Mouse (Mus musculus) splenic B cell, adult 2 months (primary cell): ENCODE data around the gene Mre11a.
"Not testable (repeated sequence)": the region's sequence is repeated elsewhere in the genome, so short reads cannot be mapped to it uniquely, and the experiment has no call there.

Experiments used
- DNase-seq: peaks from one replicate; pipeline ENCODE4 v3.0.0-alpha.2; 2011; ENCODE audit warnings: low read depth, low spot score
- H3K27me3 ChIP-seq: 2 replicates; pipeline ENCODE4 v1.6.1; 2012; ENCODE audit warnings: mild to moderate bottlenecking, low read length, moderate library complexity, mixed read lengths; ENCODE audit not compliant: control insufficient read depth, poor library complexity, insufficient read depth, severe bottlenecking
- H3K36me3 ChIP-seq: 2 replicates; pipeline ENCODE4 v1.6.1; 2012; ENCODE audit warnings: mild to moderate bottlenecking, low read length, moderate library complexity, mixed read lengths; ENCODE audit not compliant: control insufficient read depth, poor library complexity, insufficient read depth, severe bottlenecking

Mre11a gene

DNA sequence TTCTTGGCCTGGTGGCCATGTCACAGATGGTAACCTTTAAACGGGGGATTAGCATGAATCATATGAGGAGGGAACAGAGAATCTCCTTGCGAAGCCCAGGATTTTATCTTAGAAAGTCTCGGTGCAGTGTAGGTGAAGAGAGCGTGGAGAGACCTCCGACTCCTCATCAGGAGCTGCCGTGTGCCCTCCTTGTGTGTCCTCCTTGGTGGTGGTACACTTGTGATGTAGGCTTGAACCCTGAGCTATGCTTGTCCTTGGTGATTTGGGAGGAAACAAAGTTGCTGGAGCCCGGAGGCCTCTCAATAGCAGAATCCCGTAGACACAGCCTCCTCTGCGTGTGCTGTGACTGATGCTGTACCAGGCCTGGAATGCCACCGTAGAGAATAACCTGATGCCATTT lies 86.3 kb downstream of the Mre11a start:
- DNase-seq: no peak
- Histone ChIP-seq H3K36me3 (no peaks in the 10 kb centered on the region), H3K27me3 (no peaks in the 10 kb centered on the region)

- Histone ChIP-seq H3K27me3 (no peaks in the 10 kb centered on the region), H3K36me3 (no peaks in the 10 kb centered on the region)
- DNase-seq: no peak
Observed at GRCm38 (mm10) chr9:14871536-14871935, 87.1 kb downstream of the Mre11a start.

- no peaks in the 10 kb centered on the region for H3K36me3 ChIP-seq
- no peaks in the 10 kb centered on the region for H3K27me3 ChIP-seq
- no peak for DNase-seq
Observed at GRCm38 (mm10) chr9:14872181-14872930, 87.9 kb downstream of the Mre11a start.

- no peaks in the 10 kb centered on the region for H3K36me3 ChIP-seq
- no peaks in the 10 kb centered on the region for H3K27me3 ChIP-seq
- no peak for DNase-seq
Observed at GRCm38 (mm10) chr9:14875743-14876507, 91.5 kb downstream of the Mre11a start.

DNA sequence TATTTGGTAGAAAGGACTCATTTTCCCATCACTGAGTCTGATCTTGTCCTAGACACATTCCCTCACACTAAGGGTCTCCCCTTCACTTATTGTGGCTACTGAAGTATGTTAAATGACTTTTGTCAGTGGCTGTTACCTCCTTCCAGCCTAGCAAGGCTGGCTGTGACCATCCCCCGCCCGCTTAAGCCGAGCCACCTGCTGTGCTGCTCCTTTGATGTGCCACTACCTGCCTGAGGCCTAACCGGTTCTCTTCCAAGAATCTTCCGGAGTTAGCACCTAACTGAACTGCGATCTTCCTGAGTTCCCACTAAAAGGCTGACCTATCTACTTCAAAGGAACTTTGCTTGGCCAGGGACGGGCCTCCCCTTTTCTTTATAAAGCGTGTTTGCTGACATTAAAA lies 92.1 kb downstream of the Mre11a start:
- not testable (repeated sequence) for H3K27me3 ChIP-seq, DNase-seq, H3K36me3 ChIP-seq

DNA sequence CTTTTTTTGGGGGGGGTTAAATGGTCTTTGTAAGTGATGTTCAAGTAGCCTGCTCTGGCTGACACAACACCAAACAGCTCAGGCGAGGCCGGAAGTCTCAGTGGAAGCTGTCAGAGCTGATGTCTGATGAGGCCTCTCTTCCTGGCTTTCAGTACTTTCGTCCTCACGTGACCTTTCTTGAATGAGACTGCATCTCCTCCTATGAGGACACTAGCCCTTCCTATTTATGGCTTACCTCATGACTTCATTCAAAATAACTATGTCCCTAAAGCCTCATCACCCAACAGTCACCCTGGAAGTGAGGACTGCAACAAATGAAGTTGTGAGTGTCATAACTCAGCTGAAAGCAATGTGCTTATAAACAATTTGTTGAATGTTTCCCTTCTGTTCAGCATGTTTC lies 100.2 kb downstream of the Mre11a start:
- DNase-seq: peak; percentile 41
- Histone ChIP-seq H3K27me3 (no peaks in the 10 kb centered on the region), H3K36me3 (no peaks in the 10 kb centered on the region)

DNA sequence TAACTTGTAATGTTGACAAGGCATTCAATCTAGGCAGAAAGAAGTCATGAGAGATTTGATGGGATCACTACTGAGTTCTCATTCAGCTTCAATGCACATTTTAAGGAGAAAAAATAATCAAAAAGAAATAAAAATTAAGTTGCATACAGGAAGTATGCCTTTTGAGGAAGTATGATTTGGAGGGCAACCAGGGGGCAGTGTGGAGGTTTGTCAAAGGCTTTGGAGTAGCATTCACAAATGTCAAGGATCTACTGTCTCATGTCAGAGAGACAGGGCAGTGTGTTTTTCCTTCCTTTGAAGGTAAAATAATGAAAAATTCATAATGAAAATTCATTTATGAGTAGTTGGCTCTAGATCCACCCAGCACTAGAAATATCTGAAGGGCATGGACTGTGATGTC lies 100.7 kb downstream of the Mre11a start:
- Histone ChIP-seq H3K27me3 (no peaks in the 10 kb centered on the region), H3K36me3 (no peaks in the 10 kb centered on the region)
- DNase-seq: peak; percentile 73

DNA sequence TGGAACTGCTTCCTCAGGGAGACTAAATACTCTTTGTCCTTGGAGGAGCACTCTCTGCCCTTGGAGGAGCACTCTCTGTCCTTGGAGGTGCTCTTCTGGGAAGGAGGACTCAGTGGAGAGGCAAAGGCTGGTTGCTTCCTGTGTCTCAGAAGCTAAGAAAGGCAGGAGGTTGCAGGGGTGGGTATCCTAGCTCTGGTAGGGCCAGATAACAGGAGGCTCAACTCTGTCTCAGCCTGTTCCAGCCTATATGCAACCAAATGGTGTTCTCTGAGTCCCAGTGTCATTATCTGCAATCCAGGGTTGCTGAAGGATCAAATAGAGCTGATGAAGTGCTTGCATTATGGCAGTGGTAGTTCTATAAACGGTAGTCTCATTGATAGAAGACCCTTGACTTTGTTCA lies 101.5 kb downstream of the Mre11a start:
- no peaks in the 10 kb centered on the region for H3K36me3 ChIP-seq
- no peak for DNase-seq
- H3K27me3 ChIP-seq: no peaks in the 10 kb centered on the region
